ENCODE assay signal across 28 mouse cellular contexts in genomic region chr6:36286664-36287063, GRCm38 (mm10).
DNase-seq lines count a peak whose midpoint lies in the region; ATAC-seq and TF ChIP-seq lines count a peak whose summit lies in the region.
"Had no signal": no experiment of that assay in that cellular context is flagged by ENCODE, and none has a peak within 500 bp of the region (broad histone marks: within the 10 kb centered on the region; RNA-seq: fewer than 3 reads in every experiment).

No protein-coding gene starts in this region.

- TF ChIP-seq POLR2A in bone marrow macrophage, adult 2 months (IDR thresholded peaks at IDR 0.05; ENCODE audit: borderline replicate concordance, low read depth, low read length): no peak
- TF ChIP-seq POLR2A in brain, embryonic 14.5 days (IDR thresholded peaks at IDR 0.05; ENCODE audit: borderline replicate concordance, extremely low read depth, insufficient read depth, insufficient read length, poor library complexity, severe bottlenecking): no peak

- no peak for TF ChIP-seq CTCF in bone marrow macrophage, adult 2 months (IDR thresholded peaks at IDR 0.05; ENCODE audit: low read depth, low read length)
- TF ChIP-seq CTCF in brain, embryonic 14.5 days (IDR thresholded peaks at IDR 0.05; ENCODE audit: borderline replicate concordance, extremely low read depth, insufficient read depth, insufficient read length): no peak

- peak; percentile 56 to 64 for ATAC-seq in hematopoietic stem cell, adult 5-6 weeks (replicated peaks in 1 of 2; ENCODE audit: insufficient read depth in 1 of 2, low FRiP score in 2 of 2, low TSS enrichment in 1 of 2, low read depth in 1 of 2, poor library complexity in 2 of 2, severe bottlenecking in 2 of 2)
- ATAC-seq in megakaryocyte progenitor cell, adult 5-6 weeks (replicated peaks; ENCODE audit: poor library complexity): peak; percentile 97
- ATAC-seq: activated CD4-positive, CD25-positive, alpha-beta regulatory T cell, adult 4 months; forebrain, embryonic 15.5 days; intestine, postnatal 0 days had no signal

- peaks cover 11% of the 10 kb centered on the region for H3K4me1 ChIP-seq in bone marrow macrophage, adult 2 months (ENCODE audit: control insufficient read depth, insufficient read depth, low read length)
- H3K4me1 ChIP-seq: embryonic facial prominence, embryonic 10.5 days; embryonic facial prominence, embryonic 13.5 days; forebrain, embryonic 12.5 days; forebrain, embryonic 15.5 days; heart, embryonic 12.5 days; heart, embryonic 15.5 days; hindbrain, embryonic 12.5 days; hindbrain, embryonic 15.5 days had no signal

- peak; percentile 1 for DNase-seq in brain, embryonic 14.5 days (ENCODE audit: low read depth)
- no peak for DNase-seq in cerebellum, adult 18-20 months
- DNase-seq in frontal cortex, postnatal 10 days (ENCODE audit: low spot score in 2 of 2): no peak
- DNase-seq: adrenal gland, postnatal 10 days; adrenal gland, postnatal 36 days; cerebellum, adult 11-12 months; cerebellum, adult 9-11 months; cerebellum, postnatal 25 days; embryo, embryonic 11 days; gastrocnemius, postnatal 10 days; gastrocnemius, postnatal 36 days; heart, adult 11 months; heart, postnatal 10 days; heart, postnatal 4 days had no signal

- H3K27ac ChIP-seq in bone marrow macrophage, adult 2 months (ENCODE audit: insufficient read depth, low read depth, low read length): peak overlapping the region; percentile 81
- H3K27ac ChIP-seq: embryonic facial prominence, embryonic 10.5 days; embryonic facial prominence, embryonic 13.5 days; forebrain, embryonic 12.5 days; forebrain, embryonic 15.5 days; heart, embryonic 15.5 days; hindbrain, embryonic 12.5 days; hindbrain, embryonic 15.5 days had no signal

- peak overlapping the region; percentile 19; the same call in 1 of the 2 replicates for H3K4me3 ChIP-seq in bone marrow macrophage, adult 2 months (ENCODE audit: insufficient read depth, low read length)
- H3K4me3 ChIP-seq: embryonic facial prominence, embryonic 10.5 days; embryonic facial prominence, embryonic 13.5 days; erythroblast, embryonic 14.5 days; forebrain, embryonic 12.5 days; forebrain, embryonic 15.5 days; heart, embryonic 12.5 days; heart, embryonic 15.5 days; hindbrain, embryonic 12.5 days; hindbrain, embryonic 15.5 days had no signal
